8 mouse cellular contexts compared by ENCODE assay signal in genomic region chr13:69541209-69541608, GRCm38 (mm10). TPM values are rescaled to one million over a fixed set of nuclear protein-coding genes. Genes with fewer than 3 reads are reported as not detected.
DNase-seq lines count a peak whose midpoint lies in the region; ATAC-seq and TF ChIP-seq lines count a peak whose summit lies in the region.
"Had no signal": no experiment of that assay in that cellular context is flagged by ENCODE, and none has a peak within 500 bp of the region (broad histone marks: within the 10 kb centered on the region; RNA-seq: fewer than 3 reads in every experiment).

No protein-coding gene starts in this region.

- TF ChIP-seq POLR2A in lung, adult 2 months (IDR thresholded peaks at IDR 0.05; ENCODE audit: borderline replicate concordance, extremely low read depth, low read depth, low read length) = no peak
- no peak for TF ChIP-seq POLR2A in embryonic fibroblast, embryonic 13.5 days (IDR thresholded peaks at IDR 0.05; ENCODE audit: low read depth, low read length)

- no peak for ATAC-seq in heart, embryonic 12.5 days (ENCODE audit: insufficient number of reproducible peaks, low FRiP score)
- ATAC-seq in stomach, embryonic 14.5 days (ENCODE audit: insufficient number of reproducible peaks, insufficient read depth, low FRiP score, low read depth) = 0 out of 2 replicates have a peak, but pooled peaks have one; percentile 26
- ATAC-seq: hindbrain, embryonic 16.5 days had no signal

- 0 out of 2 replicates have a peak, but pooled peaks cover 2% of the 10 kb centered on the region for H3K27me3 ChIP-seq in heart, embryonic 12.5 days (replicated peaks)
- no peaks in the 10 kb centered on the region for H3K27me3 ChIP-seq in stomach, embryonic 14.5 days (ENCODE audit: control insufficient read depth, insufficient read depth, low read length)

- H3K9me3 ChIP-seq in heart, embryonic 12.5 days (replicated peaks) = no peaks in the 10 kb centered on the region
- no peaks in the 10 kb centered on the region for H3K9me3 ChIP-seq in stomach, embryonic 14.5 days (ENCODE audit: control insufficient read depth, low read depth, low read length)

- intact Hi-C loops in heart, postnatal 10 days (cut with DNase I) = no loop called here

- no peak overlapping the region for H3K9ac ChIP-seq in heart, embryonic 12.5 days
- H3K9ac ChIP-seq in stomach, embryonic 14.5 days (replicated peaks; ENCODE audit: low read depth, low read length) = no peak overlapping the region

- no peak overlapping the region for H3K4me3 ChIP-seq in heart, embryonic 12.5 days
- H3K4me3 ChIP-seq in lung, adult 2 months (replicated peaks; ENCODE audit: extremely low read depth, low read depth, low read length) = no peak overlapping the region
- H3K4me3 ChIP-seq in embryonic fibroblast, embryonic 13.5 days (ENCODE audit: insufficient read depth, low read length) = no peak overlapping the region
- H3K4me3 ChIP-seq in stomach, embryonic 14.5 days (ENCODE audit: low read depth, low read length) = no peak overlapping the region

- no peak for TF ChIP-seq CTCF in lung, adult 2 months (IDR thresholded peaks at IDR 0.05; ENCODE audit: insufficient read depth, low read length)
- no peak for TF ChIP-seq CTCF in embryonic fibroblast, embryonic 13.5 days (IDR thresholded peaks at IDR 0.05; ENCODE audit: borderline replicate concordance, insufficient read depth, low read length)

- H3K4me2 ChIP-seq in heart, embryonic 12.5 days = no peak overlapping the region
- H3K4me2 ChIP-seq in stomach, embryonic 14.5 days (replicated peaks; ENCODE audit: low read depth, low read length) = no peak overlapping the region

- H3K4me1 ChIP-seq in heart, embryonic 12.5 days (replicated peaks) = peaks cover 66% of the 10 kb centered on the region
- H3K4me1 ChIP-seq in lung, adult 2 months (ENCODE audit: control insufficient read depth, insufficient read depth, low read length) = peaks cover 3% of the 10 kb centered on the region; the same call in 1 of the 2 replicates
- peaks cover 26% of the 10 kb centered on the region for H3K4me1 ChIP-seq in embryonic fibroblast, embryonic 13.5 days (ENCODE audit: control insufficient read depth, insufficient read depth, low read length)
- H3K4me1 ChIP-seq in stomach, embryonic 14.5 days (ENCODE audit: control insufficient read depth, insufficient read depth, low read length) = peaks cover 29% of the 10 kb centered on the region

- 0 out of 2 replicates have a peak overlapping the region, but pooled peaks have one; percentile 4 for H3K27ac ChIP-seq in heart, embryonic 12.5 days (ENCODE audit: poor library complexity, severe bottlenecking)
- H3K27ac ChIP-seq in embryonic fibroblast, embryonic 13.5 days (ENCODE audit: insufficient read depth, low read length) = peak overlapping the region; percentile 90
- peak overlapping the region; percentile 67 for H3K27ac ChIP-seq in stomach, embryonic 14.5 days (ENCODE audit: low read length)

- WGBS in heart, embryonic 12.5 days = 54% methylated on average over 6 of the region's 6 CpGs
- WGBS in lung, adult 2 months = 19% methylated on average over 6 of the region's 6 CpGs
- WGBS in stomach, embryonic 14.5 days = 70% methylated on average over 6 of the region's 6 CpGs

- H3K36me3 ChIP-seq in heart, embryonic 12.5 days = no peaks in the 10 kb centered on the region
- no peaks in the 10 kb centered on the region for H3K36me3 ChIP-seq in stomach, embryonic 14.5 days (ENCODE audit: control insufficient read depth, insufficient read depth, low read length)

- no peak for DNase-seq in heart, postnatal 10 days
- peak; percentile 50 to 69 for DNase-seq in lung, adult 18-20 months
- no peak for DNase-seq in lung, adult 2 months
- no peak for DNase-seq in spleen, postnatal 36 days (ENCODE audit: low spot score in 2 of 2)

RNA-seq across cellular contexts. Expression of gene Tent4a, which starts 6.8 kb away (rescaled TPM):
- polyA plus RNA-seq in heart, embryonic 12.5 days (2016; fragmentation: Nextera tagmentation; extraction: Ambion mirVana) = 3.9 and 4.0 TPM in 2 replicates
- total RNA-seq in heart, postnatal 10 days (2021) = 10 to 100 TPM; 17.2 to 17.6 TPM
- polyA plus RNA-seq in lung, adult 2 months (2012; rRNA removed) = 12.0 and 12.5 TPM in 2 replicates
- polyA plus RNA-seq in embryonic fibroblast, embryonic 13.5 days (2011; ENCODE audit: insufficient read length, low read depth, missing spikeins) = 28.4 and 34.1 TPM in 2 replicates
- 7.9 and 8.8 TPM in 2 replicates for polyA plus RNA-seq in stomach, embryonic 14.5 days (2014; fragmentation: Nextera tagmentation; extraction: Ambion mirVana)

RNA-seq across cellular contexts. Expression of gene Nsun2, which starts 7.7 kb away (rescaled TPM):
- polyA plus RNA-seq in heart, embryonic 12.5 days (2016; fragmentation: Nextera tagmentation; extraction: Ambion mirVana) = 77.9 and 81.6 TPM in 2 replicates
- total RNA-seq in heart, postnatal 10 days (2021) = 10 to 100 TPM; 40.9 to 47.6 TPM
- polyA plus RNA-seq in lung, adult 2 months (2012; rRNA removed) = 19.3 and 28.7 TPM in 2 replicates
- polyA plus RNA-seq in embryonic fibroblast, embryonic 13.5 days (2011; ENCODE audit: insufficient read length, low read depth, missing spikeins) = 106 and 109 TPM in 2 replicates
- polyA plus RNA-seq in stomach, embryonic 14.5 days (2014; fragmentation: Nextera tagmentation; extraction: Ambion mirVana) = 110 and 116 TPM in 2 replicates

Comparison
In these comparisons a context has a peak if more than half of its experiments do, and no peak if none do; other contexts are left out.
1. DNase-seq: peak in lung, adult 18-20 months (2 of 2); none in heart, postnatal 10 days (0 of 2), lung, adult 2 months (single experiment) and spleen, postnatal 36 days (0 of 2).
2. H3K27ac ChIP-seq: peak in every context shown above with its lines; median percentile 90 in embryonic fibroblast, embryonic 13.5 days; 67 in stomach, embryonic 14.5 days; 4 in heart, embryonic 12.5 days.